Mouse (Mus musculus) left cerebral cortex, postnatal 36 days (tissue): ENCODE measurements at regions not wholly inside any gene's neighbourhood (a gene's known extent, or its start where the extent isn't known, plus 50 kb on each side); places are given as distances from the start of the nearest gene placed in this dataset.

Experiments used
- DNase-seq, 2 experiments: peaks; one replicate each; pipeline ENCODE4 v3.0.0; 2021 to 2022; ENCODE audit warnings: low spot score in 2 of 2, mixed read lengths in 1 of 2
- intact Hi-C: fragments of 180-260 bp; cut with DNase I; formaldehyde crosslinking; loops from one replicate; pipeline ENCODE4 v1.15.1; 2025

DNA sequence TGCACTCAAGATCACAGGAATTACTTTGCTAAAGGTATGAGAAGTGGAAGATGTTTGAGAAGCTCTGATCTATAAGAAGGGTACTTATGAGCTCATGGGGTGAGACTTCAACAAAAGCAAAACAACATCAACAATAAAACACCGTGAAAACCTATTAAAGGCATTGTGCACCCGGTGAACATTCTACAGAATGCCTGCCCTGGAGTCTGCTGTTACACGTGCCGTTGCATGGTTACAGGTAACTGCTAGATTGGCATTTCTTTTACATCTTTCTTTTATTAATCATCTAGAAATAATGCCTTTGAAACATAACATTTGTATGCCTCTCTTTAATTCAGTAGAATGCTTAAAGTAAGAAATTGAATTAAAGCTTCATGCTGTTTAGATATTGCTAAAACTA, 661.0 kb downstream of the Pcdh18 start:
- intact Hi-C loops, result loop anchor here (10.0 kb wide), 3 partner anchors 1209 to 1809 kb away; no protein-coding TSS in a partner anchor

DNA sequence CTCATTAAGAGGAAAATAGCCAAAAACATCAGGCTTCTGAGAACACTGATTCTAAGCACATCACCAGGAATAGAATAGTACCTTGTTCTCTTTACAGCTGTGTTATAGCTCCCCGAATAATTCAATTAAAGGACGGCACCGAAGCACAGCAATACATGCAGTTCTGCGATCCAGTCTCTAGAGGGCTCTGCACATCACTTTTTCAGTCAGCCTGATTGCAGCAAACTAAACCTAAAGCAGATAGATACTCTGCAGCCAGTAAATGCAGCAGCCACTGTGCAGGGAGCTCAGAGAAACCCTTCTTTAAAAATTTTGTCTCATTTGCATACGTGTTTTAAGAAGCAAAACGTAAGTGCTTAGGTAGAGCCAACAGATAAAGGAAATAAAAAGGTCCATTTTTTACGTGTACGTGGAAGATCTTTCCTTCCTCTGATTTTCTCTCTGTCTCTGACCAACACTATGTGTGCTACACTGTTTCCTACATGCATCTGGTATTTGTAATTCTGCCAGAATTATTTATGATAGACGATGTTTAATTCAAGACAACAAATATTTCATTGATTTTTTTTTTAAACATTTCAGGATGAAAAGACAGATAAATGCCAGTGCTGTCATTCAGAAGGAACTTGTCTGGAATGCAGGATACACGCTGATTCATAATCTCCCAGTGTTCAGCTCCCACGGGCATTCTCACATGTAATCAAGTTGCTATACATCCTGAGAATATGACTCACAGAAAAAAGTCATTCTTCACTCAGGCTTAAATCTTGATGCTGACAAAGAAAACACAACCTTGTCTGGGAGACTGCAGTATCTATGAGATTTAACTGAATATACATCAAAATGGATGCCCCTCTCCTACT, 663.1 kb downstream of the Pcdh18 start:
- intact Hi-C loops, result loop anchor here (5.0 to 10.0 kb wide), 4 partner anchors 983 to 1811 kb away; no protein-coding TSS in a partner anchor
- DNase-seq, result peak; percentile 52 to 71

More for the DNA sequence above, 661.0 kb downstream of the Pcdh18 start:
- DNase-seq, result no peak

DNA sequence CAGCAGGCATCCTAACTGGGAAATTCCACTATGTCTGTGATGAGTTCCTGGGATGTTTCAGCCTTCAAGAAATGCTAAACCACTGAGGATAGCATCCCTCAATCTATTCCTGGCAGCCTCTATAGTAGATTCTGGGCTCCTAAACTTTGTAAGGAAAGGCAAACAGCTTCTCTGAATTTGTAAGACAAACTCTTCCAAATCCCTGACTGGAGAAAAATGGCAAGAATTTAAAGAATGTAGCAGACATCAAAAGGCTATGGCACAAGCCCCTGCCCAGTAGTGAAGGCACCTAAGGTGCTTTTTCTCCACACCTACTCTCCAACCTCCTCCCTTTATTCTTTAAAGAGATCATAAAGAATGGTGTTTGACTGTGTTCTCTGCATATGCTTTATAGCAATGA, 688.3 kb downstream of the Pcdh18 start:
- DNase-seq, result no peak
- intact Hi-C loops, result no loop called here

DNA sequence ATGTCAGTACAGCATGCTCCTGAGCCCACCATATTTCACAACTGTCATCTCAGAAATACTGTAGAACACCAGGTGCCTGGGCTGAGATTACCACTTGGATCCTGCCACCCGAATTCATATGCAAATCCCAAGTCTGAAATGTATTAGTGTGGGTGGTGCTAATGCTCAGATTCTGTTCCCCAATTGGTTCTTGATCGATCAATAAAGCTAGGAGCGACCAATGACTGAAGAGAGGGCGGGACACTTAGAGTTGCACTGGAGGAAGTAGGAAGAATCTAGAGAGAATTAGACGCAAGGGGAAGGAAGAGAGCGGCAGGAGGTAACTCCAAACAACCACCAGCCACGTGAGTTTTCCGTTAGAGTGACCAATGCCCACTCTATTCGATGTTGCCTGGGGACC, 695.0 kb downstream of the Pcdh18 start:
- no peak for DNase-seq
- intact Hi-C loops, result no loop called here

DNA sequence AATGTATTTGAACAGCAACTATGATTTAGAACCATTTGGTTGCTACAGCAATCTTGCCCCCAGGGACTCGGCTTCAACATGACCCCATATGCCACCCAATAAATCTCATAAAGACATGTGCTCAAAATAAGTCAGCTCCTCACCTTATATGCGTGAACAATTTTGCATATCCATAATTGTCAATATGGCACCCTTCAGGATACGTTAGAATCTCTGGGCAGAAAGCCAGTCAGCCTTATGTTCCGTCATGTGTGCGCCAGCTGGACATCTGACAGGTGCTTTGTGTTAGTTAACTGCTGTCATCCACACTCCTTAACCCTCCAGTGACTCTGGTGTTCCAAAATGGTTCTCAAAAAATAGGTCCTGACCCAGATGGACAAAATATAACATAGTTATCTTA, 724.1 kb downstream of the Pcdh18 start:
- no peak for DNase-seq
- intact Hi-C loops, result no loop called here

DNA sequence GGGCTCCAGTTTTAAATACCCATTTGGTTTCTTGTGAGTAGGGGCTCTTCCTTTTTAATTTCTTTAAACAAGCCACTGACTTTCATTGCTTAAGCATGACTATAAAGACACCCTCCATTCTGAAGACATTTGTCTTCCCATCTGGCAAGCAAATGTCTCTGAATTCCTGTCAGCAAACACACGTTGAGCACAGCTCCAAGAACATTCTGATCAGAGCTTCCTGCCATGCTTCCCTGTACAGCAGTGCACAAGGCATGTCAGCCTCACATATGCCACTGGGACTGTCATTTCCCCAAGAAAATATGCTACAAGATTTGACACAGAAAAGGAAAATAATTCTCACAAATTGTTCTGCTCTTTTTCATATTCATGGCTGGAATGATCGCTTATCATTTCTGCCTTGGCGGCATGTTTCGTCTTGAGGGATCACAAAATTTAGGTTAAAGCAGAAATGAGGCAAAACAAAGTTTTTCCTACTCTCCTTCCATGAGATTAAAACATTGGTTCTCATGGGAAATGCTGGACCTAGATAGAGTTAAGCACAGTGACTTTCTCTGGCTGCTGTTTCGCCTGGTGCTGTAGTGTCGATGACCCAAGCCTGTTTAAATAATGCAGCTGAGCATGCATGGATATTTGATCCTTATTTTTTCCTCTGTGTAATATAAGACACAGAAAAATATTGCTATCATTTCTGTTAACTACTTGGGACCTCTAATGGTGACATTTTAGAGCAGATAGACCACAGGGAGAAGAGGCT, 747.7 kb downstream of the Pcdh18 start:
- intact Hi-C loops, result no loop called here
- no peak for DNase-seq
